In genomic region chr10:84686122-84686497, GRCm38 (mm10) we compare ENCODE assay signal across 9 mouse cellular contexts.
DNase-seq lines count a peak whose midpoint lies in the region.
"Had no signal": no experiment of that assay in that cellular context is flagged by ENCODE, and none has a peak within 500 bp of the region (broad histone marks: within the 10 kb centered on the region; RNA-seq: fewer than 3 reads in every experiment).

No protein-coding gene starts in this region.

- intact Hi-C loops in heart, postnatal 14 days (cut with DNase I): no loop called here

- DNase-seq in ES-CJ7 (ENCODE audit: low read depth, low spot score): peak; percentile 43
- DNase-seq in embryo, embryonic 10.5 days (ENCODE audit: low spot score): peak; percentile 74
- DNase-seq in heart, postnatal 14 days: peak; percentile 20 to 32
- peak; percentile 10 for DNase-seq in lung, postnatal 36 days
- DNase-seq in left cerebral cortex, adult 8-10 months (ENCODE audit: low spot score in 2 of 2): no peak
- no peak for DNase-seq in thymus, postnatal 10 days (ENCODE audit: low spot score in 2 of 2)
- DNase-seq in urinary bladder, postnatal 14 days (ENCODE audit: low spot score): no peak
- no peak for DNase-seq in adrenal gland, postnatal 4 days (ENCODE audit: low spot score in 2 of 2)
- DNase-seq: cerebellum, postnatal 25 days had no signal

Comparison
In these comparisons a context has a peak if more than half of its experiments do, and no peak if none do; other contexts are left out.
1. DNase-seq: peak in ES-CJ7 (single experiment), embryo, embryonic 10.5 days (single experiment), heart, postnatal 14 days (2 of 2) and lung, postnatal 36 days (single experiment); none in left cerebral cortex, adult 8-10 months (0 of 2), thymus, postnatal 10 days (0 of 2), urinary bladder, postnatal 14 days (single experiment) and adrenal gland, postnatal 4 days (0 of 2).